Mouse (Mus musculus) induced T-regulatory cell, adult 2 months (primary cell): Measurements from ENCODE around the gene Ccdc9b.
A peak's percentile ranks its signal among the peaks of the same experiment; 100 is the strongest.

Source experiments
- DNase-seq: peaks from one replicate; pipeline ENCODE4 v3.0.0-alpha.2; 2012; ENCODE audit warnings: low read depth

Gene Ccdc9b

GRCm38 (mm10) chr2:118761906-118762783 is at the start of gene Ccdc9b:
Ccdc9b (minus strand) TSS chr2:118762661.
- DNase-seq, result no peak

GRCm38 (mm10) chr2:118810861-118811260 is 48.4 kb upstream of the Ccdc9b start:
- no peak for DNase-seq

GRCm38 (mm10) chr2:118806860-118807259 is 44.4 kb upstream of the Ccdc9b start:
- DNase-seq, result no peak

DNA sequence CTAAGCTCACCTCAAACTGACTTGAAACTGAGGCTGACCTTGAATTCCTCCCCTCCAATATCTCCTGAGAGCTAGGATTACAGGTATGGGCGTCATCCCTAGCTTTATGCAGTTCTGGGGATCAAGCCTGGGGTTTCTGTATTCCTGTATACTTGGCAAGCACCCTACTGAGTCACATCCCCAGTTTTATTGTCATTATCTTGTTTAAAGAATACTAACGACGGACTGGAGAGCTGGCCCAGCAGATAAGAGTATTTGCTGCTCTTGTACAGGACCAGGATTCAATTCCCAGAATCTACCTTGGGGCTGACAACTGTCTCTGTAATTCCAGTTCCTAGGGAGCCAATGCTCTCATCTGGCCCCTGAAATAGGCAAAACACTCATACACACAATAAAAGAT is 43.3 kb upstream of the Ccdc9b start:
- DNase-seq, result no peak

- DNase-seq, result no peak
Measured at GRCm38 (mm10) chr2:118805137-118805536, 42.7 kb upstream of the Ccdc9b start.

DNA sequence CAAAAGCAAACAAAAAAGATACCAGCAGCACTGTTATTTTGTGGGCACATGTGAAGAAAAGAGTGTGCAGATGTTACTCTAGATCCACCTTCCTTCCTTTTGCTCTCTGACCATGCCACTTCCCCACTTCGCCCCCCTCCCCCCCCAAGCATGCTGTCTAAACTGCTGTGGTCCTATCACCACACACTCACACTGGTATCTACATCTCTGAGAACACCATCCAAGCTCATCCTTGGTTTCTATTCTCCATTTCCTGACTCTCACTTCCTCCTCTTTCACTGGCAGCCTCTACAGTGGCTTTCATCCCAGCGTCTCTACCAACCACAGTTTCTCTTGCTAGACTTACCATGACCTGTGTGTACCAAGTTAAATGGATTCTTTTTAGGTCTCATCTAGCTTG is 42.0 kb upstream of the Ccdc9b start:
- DNase-seq, result peak; percentile 3

- DNase-seq, result no peak
Measured at GRCm38 (mm10) chr2:118802542-118803118, 40.2 kb upstream of the Ccdc9b start.

DNA sequence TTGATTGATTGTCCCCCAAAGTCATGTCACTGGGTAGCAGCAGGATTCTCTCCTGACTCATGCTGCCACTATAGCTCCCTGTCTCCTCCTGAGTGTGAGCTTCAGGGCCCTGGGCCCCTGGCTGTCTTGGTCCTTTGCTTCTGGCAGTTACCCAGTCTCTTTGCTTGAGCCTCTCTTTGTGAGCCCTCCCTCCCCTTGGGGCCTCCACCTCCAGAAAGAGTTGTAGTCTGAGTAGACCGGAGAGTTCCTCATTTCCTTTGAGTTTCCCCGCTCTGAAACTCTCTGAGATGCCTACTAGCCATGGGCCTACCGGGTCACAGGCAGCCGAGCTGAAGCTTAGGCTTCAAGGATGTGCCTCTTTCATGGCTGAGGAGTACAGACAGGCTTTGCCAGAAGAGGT is 31.2 kb upstream of the Ccdc9b start:
- no peak for DNase-seq

DNA sequence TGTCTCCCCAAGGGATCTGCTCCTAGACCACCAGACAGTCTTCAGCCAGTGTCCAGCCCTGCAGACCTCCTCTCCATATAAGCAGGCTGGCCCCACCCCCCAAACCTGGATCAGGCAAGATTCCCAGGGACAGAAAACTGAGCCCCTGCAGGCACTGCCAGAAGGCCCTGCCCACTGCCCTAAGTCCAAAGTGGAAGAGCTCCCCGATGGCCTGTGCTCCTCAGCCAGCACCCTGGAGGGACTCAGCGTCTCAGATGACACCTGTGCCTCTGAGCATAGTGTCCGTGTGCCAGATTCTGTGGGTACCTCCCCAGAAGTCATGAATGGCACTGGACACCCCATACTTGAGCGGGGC is 29.8 kb upstream of the Ccdc9b start:
- DNase-seq, result no peak

- no peak for DNase-seq
Measured at GRCm38 (mm10) chr2:118791591-118792258, 29.3 kb upstream of the Ccdc9b start.

DNA sequence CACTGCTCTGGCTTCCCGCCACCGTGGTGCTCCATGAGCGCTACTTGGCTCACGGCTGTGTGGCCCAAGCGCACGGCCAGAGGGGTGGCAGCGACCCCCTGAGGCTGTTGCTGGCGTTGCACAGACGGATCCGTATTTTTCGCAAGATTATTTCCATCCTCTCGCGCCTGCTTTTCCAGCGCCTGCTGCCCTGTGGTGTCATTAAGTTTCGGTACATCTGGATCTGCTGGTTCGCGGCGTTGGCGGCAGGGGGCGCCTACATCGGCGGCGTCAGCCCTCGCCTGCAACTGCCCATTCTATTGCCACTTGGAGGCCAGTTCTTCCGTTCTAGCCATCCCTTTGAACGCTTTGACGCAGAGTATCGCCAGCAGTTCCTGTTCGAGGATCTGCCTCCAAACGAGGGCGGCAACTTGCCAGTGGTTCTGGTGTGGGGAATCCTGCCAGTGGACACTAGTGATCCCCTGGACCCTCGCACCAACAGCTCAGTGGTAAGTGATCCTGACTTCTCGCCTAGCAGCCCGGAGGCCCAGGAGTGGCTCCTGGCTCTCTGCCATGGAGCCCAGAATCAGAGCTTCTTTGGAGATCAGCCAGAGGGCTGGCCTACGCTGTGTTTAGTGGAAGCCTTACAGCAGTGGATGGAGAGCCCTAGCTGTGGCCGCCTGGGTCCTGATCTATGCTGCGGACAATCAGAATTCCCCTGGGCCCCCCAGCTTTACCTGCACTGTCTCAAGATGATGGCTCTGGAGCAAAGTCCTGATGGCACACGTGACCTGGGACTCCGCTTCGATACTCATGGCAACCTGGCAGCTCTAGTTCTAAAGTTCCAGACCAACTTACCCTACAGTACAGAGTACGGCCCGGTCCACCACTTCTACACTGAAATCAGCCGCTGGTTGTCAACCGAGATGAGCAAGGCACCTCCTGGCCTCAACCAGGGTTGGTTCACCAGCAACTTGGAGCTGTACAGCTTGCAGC is 28.4 kb upstream of the Ccdc9b start:
- DNase-seq, result peak; percentile 27

GRCm38 (mm10) chr2:118790221-118790550 is 27.7 kb upstream of the Ccdc9b start:
- DNase-seq, result no peak

DNA sequence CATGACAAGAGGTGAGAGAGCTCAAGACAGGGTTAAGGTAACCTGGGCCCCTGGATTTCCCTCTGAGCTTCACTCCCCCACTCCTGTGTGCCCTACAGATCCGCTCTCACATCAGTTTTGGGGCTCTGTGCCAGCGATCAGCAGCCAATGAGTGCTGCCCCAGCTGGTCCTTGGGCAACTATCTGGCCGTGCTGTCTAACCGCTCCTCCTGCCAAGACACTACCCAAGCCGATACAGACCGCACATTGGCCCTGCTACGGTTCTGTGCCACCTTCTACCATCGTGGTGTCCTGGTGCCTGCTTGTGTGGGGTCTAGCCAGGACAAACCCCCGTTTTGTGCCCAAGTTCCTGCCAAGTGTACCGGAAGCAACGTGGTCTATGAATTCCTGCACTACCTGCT is 27.0 kb upstream of the Ccdc9b start:
- DNase-seq, result no peak

- no peak for DNase-seq
Measured at GRCm38 (mm10) chr2:118786525-118786924, 24.1 kb upstream of the Ccdc9b start.

DNA sequence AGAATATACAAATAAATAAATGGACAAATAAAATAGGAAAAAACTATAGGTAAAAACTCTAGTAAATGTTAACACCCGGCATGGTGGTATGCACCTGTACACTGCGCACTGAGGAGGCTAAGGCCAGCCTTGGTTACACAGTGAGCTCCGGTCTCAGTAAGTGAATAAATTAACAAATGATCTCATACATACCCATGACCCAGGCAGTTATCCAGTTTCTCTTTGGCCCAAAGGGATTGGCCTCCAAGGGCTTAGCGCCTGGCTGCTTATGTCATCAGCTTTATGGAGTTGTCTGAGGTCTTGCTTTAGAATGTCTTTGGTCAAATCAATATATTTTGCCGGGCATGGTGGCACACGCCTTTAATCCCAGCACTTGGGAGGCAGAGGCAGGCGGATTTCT is 21.2 kb upstream of the Ccdc9b start:
- DNase-seq, result no peak

GRCm38 (mm10) chr2:118783093-118783492 is 20.6 kb upstream of the Ccdc9b start:
- DNase-seq, result no peak

- no peak for DNase-seq
Measured at GRCm38 (mm10) chr2:118782303-118782702, 19.8 kb upstream of the Ccdc9b start.

GRCm38 (mm10) chr2:118781115-118781514 is 18.7 kb upstream of the Ccdc9b start:
- no peak for DNase-seq

DNA sequence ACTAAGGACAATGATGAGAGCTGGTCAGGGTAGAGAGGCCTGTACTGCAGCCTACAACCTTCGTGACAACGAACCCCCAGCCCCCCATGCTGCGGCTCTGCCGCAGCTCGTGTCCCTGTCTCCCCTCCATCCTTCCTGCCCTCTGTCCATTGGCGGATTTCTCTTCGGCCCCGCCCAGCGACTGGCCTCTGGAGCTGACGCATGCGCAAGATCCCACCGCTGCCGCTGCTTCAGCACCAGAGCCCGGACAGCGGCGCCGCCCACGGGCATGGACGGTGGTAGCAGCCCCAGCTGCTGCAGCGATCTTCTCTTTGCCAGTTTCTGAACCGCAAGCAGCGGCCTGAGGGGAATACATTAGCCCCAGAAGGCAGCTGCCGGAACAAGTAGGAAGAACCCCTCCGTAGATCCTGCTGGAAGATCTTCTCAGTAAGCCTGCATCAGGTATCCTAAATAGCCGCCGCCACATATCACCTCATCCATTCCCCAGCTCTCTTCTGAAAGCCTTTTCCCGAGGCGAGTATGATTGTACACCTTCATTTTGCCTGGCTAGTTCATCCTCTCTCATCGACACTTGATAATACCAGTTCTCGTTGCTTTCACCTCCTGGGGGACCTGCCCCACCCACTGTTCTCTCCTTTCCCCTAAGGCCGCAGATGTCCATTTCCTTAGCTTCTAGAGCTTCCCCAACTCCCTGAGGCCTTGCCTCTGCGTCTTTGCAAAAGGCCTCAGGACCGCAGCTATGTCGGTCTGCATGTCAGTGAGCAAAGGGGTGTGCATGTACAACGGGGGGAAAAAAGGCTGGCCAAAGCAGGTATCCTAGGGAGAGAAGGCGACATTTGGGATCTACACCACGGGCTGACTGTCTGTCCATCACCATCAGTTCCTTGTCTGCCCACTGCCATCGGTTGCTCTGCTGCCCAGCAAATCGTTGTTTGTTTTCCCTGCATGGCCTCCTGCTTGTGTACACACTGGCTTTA is 17.3 kb upstream of the Ccdc9b start, which contains the start of gene Disp2:
TSS of gene Disp2 (plus strand) at position 216 of the 977 bp plus-strand sequence.
- DNase-seq, result peak; percentile 76

DNA sequence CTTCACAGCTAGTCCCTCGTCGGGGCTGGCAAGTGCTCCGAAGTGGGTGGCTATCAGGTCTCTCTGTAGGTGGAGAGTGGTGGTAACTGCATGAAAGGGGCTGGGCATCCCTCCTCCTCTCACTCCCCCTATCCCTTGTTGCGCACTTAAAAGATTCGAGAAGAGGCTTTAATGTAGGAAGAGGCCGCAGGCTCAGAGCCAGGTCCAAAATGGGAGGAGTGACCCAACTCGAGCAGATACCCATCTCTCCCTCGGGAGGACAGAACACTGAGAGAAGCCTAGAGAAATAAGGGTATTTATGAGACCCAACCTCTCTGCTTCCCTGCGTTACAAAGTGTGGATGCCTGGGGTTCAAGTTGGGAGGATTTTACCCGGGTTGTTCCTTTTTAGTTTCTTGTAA is 16.6 kb upstream of the Ccdc9b start:
- DNase-seq, result no peak

DNA sequence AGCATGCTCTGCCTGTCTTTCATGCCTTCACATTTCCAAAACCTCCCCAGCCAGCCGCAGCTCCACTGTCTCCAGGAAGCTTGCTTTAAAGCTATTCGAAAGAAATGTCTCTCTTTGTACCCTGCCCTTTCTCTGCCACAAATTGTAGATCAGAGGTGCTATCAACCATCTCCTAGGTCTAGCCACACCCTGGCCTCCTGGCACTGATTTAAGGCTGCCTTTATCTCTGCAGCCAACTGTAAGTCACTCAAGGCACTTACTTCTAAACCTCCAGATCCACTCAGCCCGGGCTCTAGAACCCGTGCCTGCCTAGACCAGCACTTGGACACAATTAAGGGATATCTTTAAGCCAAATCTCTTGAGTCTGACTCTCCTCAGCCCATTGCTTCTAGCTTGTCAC is 16.0 kb upstream of the Ccdc9b start:
- no peak for DNase-seq
